28 mouse cellular contexts compared by ENCODE assay signal in the genomic region with DNA sequence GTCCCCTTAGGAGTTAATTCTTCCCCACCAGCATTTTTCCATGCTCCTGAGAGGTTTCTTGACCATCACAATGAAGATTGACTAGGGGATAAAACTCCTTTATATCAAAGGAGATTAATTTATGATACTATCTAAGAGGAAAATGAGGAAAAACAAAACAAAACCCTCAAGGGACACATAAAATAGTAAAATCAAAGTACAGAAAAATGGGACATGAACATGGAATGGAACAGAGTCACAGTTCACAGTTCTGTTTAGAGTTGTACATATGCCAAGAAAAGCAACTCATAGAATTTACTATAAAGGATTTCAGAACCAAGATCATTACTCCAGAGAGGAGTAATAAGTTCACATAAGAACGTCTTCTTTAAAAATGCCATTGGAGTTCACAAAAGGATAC.
"Had no signal": no experiment of that assay in that cellular context is flagged by ENCODE, and none has a peak within 500 bp of the region (broad histone marks: within the 10 kb centered on the region; RNA-seq: fewer than 3 reads in every experiment).

No protein-coding gene starts in this region.

- H3K4me2 ChIP-seq: embryonic facial prominence, embryonic 12.5 days; embryonic facial prominence, embryonic 13.5 days; embryonic facial prominence, embryonic 15.5 days; forebrain, embryonic 12.5 days; forebrain, embryonic 13.5 days; forebrain, embryonic 15.5 days had no signal

- H3K9ac ChIP-seq: embryonic facial prominence, embryonic 12.5 days; embryonic facial prominence, embryonic 13.5 days; embryonic facial prominence, embryonic 15.5 days; forebrain, embryonic 12.5 days; forebrain, embryonic 13.5 days; forebrain, embryonic 15.5 days; forebrain, postnatal 0 days had no signal

- ATAC-seq: forebrain, embryonic 13.5 days; forebrain, embryonic 14.5 days; forebrain, embryonic 15.5 days; forebrain, embryonic 16.5 days; forebrain, postnatal 0 days had no signal

- H3K27ac ChIP-seq: embryonic facial prominence, embryonic 10.5 days; embryonic facial prominence, embryonic 12.5 days; embryonic facial prominence, embryonic 13.5 days; embryonic facial prominence, embryonic 15.5 days; forebrain, embryonic 10.5 days; forebrain, embryonic 12.5 days; forebrain, embryonic 13.5 days; forebrain, embryonic 15.5 days; gastrocnemius, adult 2 months had no signal

- H3K27me3 ChIP-seq: embryonic facial prominence, embryonic 12.5 days; embryonic facial prominence, embryonic 13.5 days; embryonic facial prominence, embryonic 15.5 days; forebrain, embryonic 12.5 days; forebrain, embryonic 13.5 days; forebrain, embryonic 15.5 days had no signal

- H3K9me3 ChIP-seq: embryonic facial prominence, embryonic 10.5 days; embryonic facial prominence, embryonic 12.5 days; embryonic facial prominence, embryonic 13.5 days; embryonic facial prominence, embryonic 15.5 days; forebrain, embryonic 10.5 days; forebrain, embryonic 12.5 days; forebrain, embryonic 13.5 days; forebrain, embryonic 15.5 days had no signal

- H3K36me3 ChIP-seq: embryonic facial prominence, embryonic 10.5 days; embryonic facial prominence, embryonic 12.5 days; embryonic facial prominence, embryonic 13.5 days; embryonic facial prominence, embryonic 15.5 days; forebrain, embryonic 10.5 days; forebrain, embryonic 12.5 days; forebrain, embryonic 15.5 days had no signal

- H3K4me1 ChIP-seq: embryonic facial prominence, embryonic 10.5 days; embryonic facial prominence, embryonic 12.5 days; embryonic facial prominence, embryonic 13.5 days; embryonic facial prominence, embryonic 15.5 days; forebrain, embryonic 10.5 days; forebrain, embryonic 12.5 days; forebrain, embryonic 13.5 days; forebrain, embryonic 15.5 days had no signal

- DNase-seq: cerebellum, adult 18-20 months; cerebellum, adult 2 months; cerebellum, adult 8-10 months; cerebellum, adult 9-10 months; cerebellum, adult 9-11 months; cerebellum, postnatal 10 days; cerebellum, postnatal 14 days; cerebellum, postnatal 25 days; cerebellum, postnatal 36 days; embryo, embryonic 11 days; forebrain, postnatal 0 days; gastrocnemius, adult 2 months; gastrocnemius, postnatal 10 days; gastrocnemius, postnatal 14 days; gastrocnemius, postnatal 25 days; gastrocnemius, postnatal 36 days; heart, adult 11 months had no signal

- H3K4me3 ChIP-seq: embryonic facial prominence, embryonic 10.5 days; embryonic facial prominence, embryonic 12.5 days; embryonic facial prominence, embryonic 13.5 days; embryonic facial prominence, embryonic 15.5 days; erythroblast, embryonic 14.5 days; forebrain, embryonic 10.5 days; forebrain, embryonic 12.5 days; forebrain, embryonic 13.5 days; forebrain, embryonic 15.5 days; gastrocnemius, adult 2 months had no signal
